Mouse (Mus musculus): ENCODE measurements around the gene Pgf. TPM values are rescaled to one million over a fixed set of nuclear protein-coding genes. Genes with fewer than 3 reads are reported as not detected.

Gene Pgf
- 1 to 10 TPM; 1.5 to 1.8 TPM for total RNA-seq (2021)
- long read RNA-seq, experiment 1, partial matches to known transcripts: 0 of 1 reads
- long read RNA-seq, experiment 1, other reads (novel, unspliced or antisense): 1 of 1 reads
- long read RNA-seq, experiment 2, partial matches to known transcripts: 0 of 2 reads
- long read RNA-seq, experiment 2, other reads (novel, unspliced or antisense): 1 of 2 reads

- H3K27ac ChIP-seq: peak within 1 kb of the TSS; percentile 61
- intact Hi-C loops (cut with DNase I): no loop called here
- peak; percentile 13 for DNase-seq
Measured at GRCm38 (mm10) chr12:85177740-85178239, at the start of gene Pgf. Gene Pgf (minus strand): TSS chr12:85177790.

GRCm38 (mm10) chr12:85227227-85227626 lies 49.6 kb upstream of the Pgf start:
- no peak for TF ChIP-seq CTCF (IDR thresholded peaks at IDR 0.05)
- peak; percentile 78 for DNase-seq
- Histone ChIP-seq H3K4me3 (peak overlapping the region; percentile 23; the same call in 1 of the 2 replicates), H3K27ac (peak overlapping the region; percentile 79)
- intact Hi-C loops (cut with DNase I): no loop called here

More at GRCm38 (mm10) chr12:85177740-85178239, at the start of gene Pgf:
- no peak for TF ChIP-seq CTCF (IDR thresholded peaks at IDR 0.05)
- peak within 1 kb of the TSS; percentile 68 for H3K4me3 ChIP-seq

GRCm38 (mm10) chr12:85219905-85220290 lies 42.3 kb upstream of the Pgf start:
- peak overlapping the region; percentile 95 for H3K27ac ChIP-seq
- no peak for TF ChIP-seq CTCF (IDR thresholded peaks at IDR 0.05)
- intact Hi-C loops (cut with DNase I): loop anchor here (5.0 kb wide), 2 partner anchors 48 to 52 kb away; partner anchors contain the start of gene Mlh3
- H3K4me3 ChIP-seq: peak overlapping the region; percentile 95
- no peak for DNase-seq

- TF ChIP-seq CTCF (IDR thresholded peaks at IDR 0.05): no peak
- peak; percentile 99 for DNase-seq
- peak within 1 kb of the TSS; percentile 95 for H3K27ac ChIP-seq
- intact Hi-C loops (cut with DNase I): loop anchor here (5.0 kb wide), 1 partner anchor 47 kb away; no protein-coding TSS in a partner anchor
- peak within 1 kb of the TSS; percentile 95 for H3K4me3 ChIP-seq
Measured at GRCm38 (mm10) chr12:85219236-85219904, 41.8 kb upstream of the Pgf start, which contains the start of gene Eif2b2. Gene Eif2b2 (plus strand): TSS chr12:85219481.

GRCm38 (mm10) chr12:85217733-85218310 lies 40.2 kb upstream of the Pgf start:
- no peak for DNase-seq
- intact Hi-C loops (cut with DNase I): loop anchor here (5.0 kb wide), 1 partner anchor 46 kb away; no protein-coding TSS in a partner anchor
- H3K27ac ChIP-seq: no peak overlapping the region
- H3K4me3 ChIP-seq: no peak overlapping the region
- TF ChIP-seq CTCF (IDR thresholded peaks at IDR 0.05): no peak

GRCm38 (mm10) chr12:85215031-85215430 lies 37.4 kb upstream of the Pgf start:
- intact Hi-C loops (cut with DNase I): loop anchor here (5.0 kb wide), 1 partner anchor 43 kb away; no protein-coding TSS in a partner anchor
- no peak for TF ChIP-seq CTCF (IDR thresholded peaks at IDR 0.05)
- no peak overlapping the region for H3K4me3 ChIP-seq
- no peak for DNase-seq
- H3K27ac ChIP-seq: no peak overlapping the region

- TF ChIP-seq CTCF (IDR thresholded peaks at IDR 0.05): no peak
- Histone ChIP-seq H3K4me3 (no peak overlapping the region), H3K27ac (no peak overlapping the region)
- peak; percentile 17 for DNase-seq
- intact Hi-C loops (cut with DNase I): no loop called here
Measured at GRCm38 (mm10) chr12:85208687-85209199, 31.2 kb upstream of the Pgf start.

GRCm38 (mm10) chr12:85205425-85205824 lies 27.8 kb upstream of the Pgf start:
- DNase-seq: no peak
- TF ChIP-seq CTCF (IDR thresholded peaks at IDR 0.05): no peak
- intact Hi-C loops (cut with DNase I): no loop called here
- Histone ChIP-seq H3K4me3 (no peak overlapping the region), H3K27ac (no peak overlapping the region)

GRCm38 (mm10) chr12:85204105-85204504 lies 26.5 kb upstream of the Pgf start:
- intact Hi-C loops (cut with DNase I): no loop called here
- TF ChIP-seq CTCF (IDR thresholded peaks at IDR 0.05): peak; percentile 40
- no peak overlapping the region for H3K27ac ChIP-seq
- peak; percentile 26 for DNase-seq
- no peak overlapping the region for H3K4me3 ChIP-seq

- Histone ChIP-seq H3K4me3 (no peak overlapping the region), H3K27ac (no peak overlapping the region)
- intact Hi-C loops (cut with DNase I): no loop called here
- TF ChIP-seq CTCF (IDR thresholded peaks at IDR 0.05): no peak
- no peak for DNase-seq
Measured at GRCm38 (mm10) chr12:85203699-85204098, 26.1 kb upstream of the Pgf start.

- Histone ChIP-seq H3K4me3 (no peak overlapping the region), H3K27ac (peak overlapping the region; percentile 74)
- no peak for TF ChIP-seq CTCF (IDR thresholded peaks at IDR 0.05)
- no peak for DNase-seq
- intact Hi-C loops (cut with DNase I): no loop called here
Measured at GRCm38 (mm10) chr12:85202191-85202590, 24.6 kb upstream of the Pgf start.

GRCm38 (mm10) chr12:85201830-85202147 lies 24.2 kb upstream of the Pgf start:
- peak overlapping the region; percentile 74 for H3K27ac ChIP-seq
- no peak for TF ChIP-seq CTCF (IDR thresholded peaks at IDR 0.05)
- DNase-seq: no peak
- intact Hi-C loops (cut with DNase I): no loop called here
- no peak overlapping the region for H3K4me3 ChIP-seq

Data from gastrocnemius, adult 2 months (tissue).